Mouse (Mus musculus) myocyte (in vitro differentiated cells): ENCODE results near the gene Dtl. TPM values are rescaled to one million over a fixed set of nuclear protein-coding genes. Genes with fewer than 3 reads are reported as not detected.

Experiments
- H3K27me3 ChIP-seq: one replicate; pipeline ENCODE4 v1.6.1; 2011; ENCODE audit not compliant: control insufficient read depth, insufficient read depth, insufficient read length
- H3K36me3 ChIP-seq: one replicate; pipeline ENCODE4 v1.6.1; 2011; ENCODE audit not compliant: control insufficient read depth, insufficient read depth
- H3K4me2 ChIP-seq: one replicate; pipeline ENCODE4 v1.6.1; 2011; ENCODE audit warnings: low read depth, control low read depth
- H3K4me3 ChIP-seq: one replicate; pipeline ENCODE4 v1.5.1; 2011; ENCODE audit warnings: mild to moderate bottlenecking, control low read depth, moderate library complexity
- H3K79me2 ChIP-seq: one replicate; pipeline ENCODE4 v1.6.1; 2011; ENCODE audit not compliant: control insufficient read depth, insufficient read depth
- H3ac ChIP-seq: one replicate; pipeline ENCODE4 v1.6.1; 2011; ENCODE audit not compliant: control insufficient read depth, insufficient read length
- CEBPB ChIP-seq: IDR thresholded peaks from 2 replicates; pipeline ENCODE4 v1.6.1; 2011; ENCODE audit warnings: mild to moderate bottlenecking, moderate library complexity; ENCODE audit not compliant: poor library complexity, insufficient read depth, severe bottlenecking
- E2F4 ChIP-seq: IDR thresholded peaks from one replicate; pipeline ENCODE4 v1.6.1; 2011; ENCODE audit warnings: mild to moderate bottlenecking, control low read depth, moderate library complexity; ENCODE audit not compliant: insufficient read depth
- MAX ChIP-seq: IDR thresholded peaks from one replicate; pipeline ENCODE4 v1.6.1; 2011; ENCODE audit warnings: low read depth, mild to moderate bottlenecking, control low read depth
- MYOD1 ChIP-seq, 3 experiments: IDR thresholded peaks; one replicate each; pipeline ENCODE4 v1.6.1; 2011; ENCODE audit warnings: control low read depth in 2 of 3, low read depth in 2 of 3, mild to moderate bottlenecking in 2 of 3, moderate library complexity in 1 of 3; ENCODE audit not compliant: insufficient read length in 2 of 3, control insufficient read depth in 1 of 3
- MYOG ChIP-seq, 3 experiments: IDR thresholded peaks; one replicate each; pipeline ENCODE4 v1.6.1; 2011; ENCODE audit warnings: control low read depth in 2 of 3, low read depth in 2 of 3, mild to moderate bottlenecking in 2 of 3; ENCODE audit not compliant: insufficient read length in 2 of 3, control insufficient read depth in 1 of 3, insufficient read depth in 1 of 3
- POLR2A ChIP-seq: IDR thresholded peaks from one replicate; pipeline ENCODE4 v1.6.1; 2011; ENCODE audit warnings: low read depth, mild to moderate bottlenecking, control low read depth, moderate library complexity; ENCODE audit not compliant: insufficient read length
- POLR2AphosphoS2 ChIP-seq: IDR thresholded peaks from one replicate; pipeline ENCODE4 v1.6.1; 2011; ENCODE audit warnings: low read depth, control low read depth; ENCODE audit not compliant: insufficient read length
- REST ChIP-seq: IDR thresholded peaks from one replicate; pipeline ENCODE4 v1.6.1; 2011; ENCODE audit warnings: mild to moderate bottlenecking, control low read depth, moderate library complexity; ENCODE audit not compliant: insufficient read depth, insufficient read length
- SRF ChIP-seq: IDR thresholded peaks from one replicate; pipeline ENCODE4 v1.6.1; 2011; ENCODE audit warnings: low read depth; ENCODE audit not compliant: control insufficient read depth, insufficient read length
- TCF12 ChIP-seq: IDR thresholded peaks from one replicate; pipeline ENCODE4 v1.6.1; 2011; ENCODE audit warnings: mild to moderate bottlenecking, control low read depth; ENCODE audit not compliant: poor library complexity, insufficient read depth, severe bottlenecking
- TCF3 ChIP-seq: IDR thresholded peaks from one replicate; pipeline ENCODE4 v1.6.1; 2011; ENCODE audit warnings: low read depth, control low read depth; ENCODE audit not compliant: insufficient read length
- USF1 ChIP-seq: IDR thresholded peaks from one replicate; pipeline ENCODE4 v1.6.1; 2011; ENCODE audit warnings: low read depth, mild to moderate bottlenecking, control low read depth, moderate library complexity
- polyA plus RNA-seq: library from polyadenylated mRNA; unstranded; fragments of >200 nt; fragmentation: generic; extraction: Trizol; gene quantifications from one replicate; pipeline ENCODE4 v1.2.1, GENCODE M21; 2012; ENCODE audit warnings: missing spikeins

The Dtl gene
- polyA plus RNA-seq, 1 experiment, result 1.2 TPM

DNA sequence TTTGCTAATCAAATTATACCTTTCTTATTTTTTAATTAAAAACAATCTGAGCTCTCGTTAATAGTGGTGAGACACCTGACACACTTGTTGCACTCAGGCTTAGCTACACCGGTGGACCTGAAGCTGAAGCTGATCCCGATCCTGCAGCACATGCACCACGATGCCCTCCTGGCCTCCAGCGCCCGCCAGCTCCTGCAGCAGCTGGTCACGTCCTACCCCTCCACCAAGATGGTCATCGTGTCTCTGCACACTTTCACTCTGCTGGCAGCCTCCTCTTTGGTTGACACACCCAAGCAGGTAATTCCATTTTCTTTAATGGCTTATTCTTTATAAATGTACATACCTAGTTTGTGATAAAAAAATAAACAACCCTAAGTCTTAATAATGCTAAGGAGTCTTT is 20.7 kb upstream of the Dtl start:
- Histone ChIP-seq H3ac (no peak overlapping the region), H3K36me3 (peaks cover 38% of the 10 kb centered on the region), H3K4me3 (no peak overlapping the region), H3K79me2 (no peaks in the 10 kb centered on the region), H3K4me2 (no peak overlapping the region), H3K27me3 (no peaks in the 10 kb centered on the region)
- no peak for TF ChIP-seq E2F4
- TF ChIP-seq SRF, result no peak
- no peak for TF ChIP-seq TCF12

DNA sequence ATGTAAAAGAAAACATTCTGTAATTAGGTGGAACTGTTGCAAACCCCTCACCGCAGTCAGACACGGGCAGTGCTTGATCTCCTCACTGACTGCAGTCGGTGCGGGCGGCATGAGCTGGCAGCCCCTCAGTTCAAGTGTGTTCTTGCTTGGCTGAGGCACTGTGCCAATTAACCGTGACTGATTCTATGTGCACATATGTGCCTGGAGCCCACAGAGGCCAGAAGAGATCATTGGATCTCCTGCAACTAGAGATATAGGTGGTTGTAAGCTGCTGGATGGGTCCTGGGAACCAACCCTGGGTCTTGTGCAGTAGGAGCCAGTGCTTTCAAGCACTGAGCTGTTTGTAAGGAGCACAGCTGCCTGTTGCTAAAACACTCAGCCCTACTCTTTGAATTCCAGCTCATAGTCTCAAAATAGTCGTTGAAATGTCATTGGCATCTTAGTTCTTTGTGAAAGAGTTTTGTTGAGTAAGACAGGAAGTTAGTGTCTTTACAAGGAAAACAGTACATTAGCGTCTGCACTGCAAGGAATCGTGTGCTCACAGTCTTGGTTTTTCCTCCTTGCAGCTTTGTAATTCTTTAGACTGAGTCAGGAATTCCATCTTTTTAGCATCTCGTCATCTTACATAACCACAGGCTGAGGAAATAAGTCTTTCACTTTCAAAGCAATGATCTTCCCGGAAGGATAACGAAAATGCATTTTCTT is 16.8 kb upstream of the Dtl start:
- no peaks in the 10 kb centered on the region for H3K27me3 ChIP-seq
- H3K36me3 ChIP-seq, result peaks cover 50% of the 10 kb centered on the region
- H3K79me2 ChIP-seq, result no peaks in the 10 kb centered on the region
- no peak overlapping the region for H3K4me3 ChIP-seq
- H3ac ChIP-seq, result no peak overlapping the region
- no peak for TF ChIP-seq TCF3
- no peak for TF ChIP-seq POLR2A
- TF ChIP-seq SRF, result no peak
- TF ChIP-seq REST, result no peak
- TF ChIP-seq MYOD1 (IDR thresholded peaks at IDR 0.05; ENCODE audit: control insufficient read depth in 1 of 3, insufficient read length in 2 of 3, low read depth in 2 of 3), result no peak
- H3K4me2 ChIP-seq, result no peak overlapping the region

GRCm38 (mm10) chr1:191588749-191589148 is 13.4 kb upstream of the Dtl start:
- no peak overlapping the region for H3ac ChIP-seq
- TF ChIP-seq USF1 (no peak), POLR2A (no peak), REST (no peak), MYOG (IDR thresholded peaks at IDR 0.05; ENCODE audit: control insufficient read depth in 1 of 3, insufficient read depth in 1 of 3, insufficient read length in 2 of 3, low read depth in 2 of 3) (no peak), MYOD1 (IDR thresholded peaks at IDR 0.05; ENCODE audit: control insufficient read depth in 1 of 3, insufficient read length in 2 of 3, low read depth in 2 of 3) (no peak), E2F4 (no peak), MAX (no peak), CEBPB (no peak), POLR2AphosphoS2 (no peak), TCF12 (no peak)
- H3K79me2 ChIP-seq, result no peaks in the 10 kb centered on the region
- H3K27me3 ChIP-seq, result no peaks in the 10 kb centered on the region
- H3K4me2 ChIP-seq, result no peak overlapping the region
- H3K4me3 ChIP-seq, result no peak overlapping the region
- peaks cover 44% of the 10 kb centered on the region for H3K36me3 ChIP-seq

- no peak overlapping the region for H3K4me3 ChIP-seq
- no peak overlapping the region for H3ac ChIP-seq
- no peak for TF ChIP-seq E2F4
- no peak for TF ChIP-seq MYOG (IDR thresholded peaks at IDR 0.05; ENCODE audit: control insufficient read depth in 1 of 3, insufficient read depth in 1 of 3, insufficient read length in 2 of 3, low read depth in 2 of 3)
- no peak for TF ChIP-seq USF1
- no peak for TF ChIP-seq CEBPB
- TF ChIP-seq POLR2AphosphoS2, result no peak
- no peak for TF ChIP-seq MAX
- TF ChIP-seq TCF12, result no peak
- TF ChIP-seq POLR2A, result no peak
- no peak for TF ChIP-seq SRF
- H3K79me2 ChIP-seq, result no peaks in the 10 kb centered on the region
- H3K27me3 ChIP-seq, result no peaks in the 10 kb centered on the region
- peaks cover 33% of the 10 kb centered on the region for H3K36me3 ChIP-seq
- H3K4me2 ChIP-seq, result no peak overlapping the region
These were observed 11.7 kb upstream of the Dtl start for GRCm38 (mm10) chr1:191587062-191587461.

GRCm38 (mm10) chr1:191585704-191586103 is 10.4 kb upstream of the Dtl start:
- H3K36me3 ChIP-seq, result peaks cover 23% of the 10 kb centered on the region
- no peak overlapping the region for H3ac ChIP-seq
- H3K4me2 ChIP-seq, result no peak overlapping the region
- H3K79me2 ChIP-seq, result peaks cover 11% of the 10 kb centered on the region
- no peak for TF ChIP-seq CEBPB
- no peak for TF ChIP-seq POLR2AphosphoS2
- TF ChIP-seq E2F4, result no peak
- no peak for TF ChIP-seq TCF12
- TF ChIP-seq SRF, result no peak
- no peak for TF ChIP-seq TCF3
- no peak for TF ChIP-seq USF1
- no peak for TF ChIP-seq MAX
- TF ChIP-seq MYOG (IDR thresholded peaks at IDR 0.05; ENCODE audit: control insufficient read depth in 1 of 3, insufficient read depth in 1 of 3, insufficient read length in 2 of 3, low read depth in 2 of 3), result no peak
- TF ChIP-seq POLR2A, result no peak
- no peak for TF ChIP-seq MYOD1 (IDR thresholded peaks at IDR 0.05; ENCODE audit: control insufficient read depth in 1 of 3, insufficient read length in 2 of 3, low read depth in 2 of 3)
- TF ChIP-seq REST, result no peak
- no peaks in the 10 kb centered on the region for H3K27me3 ChIP-seq
- H3K4me3 ChIP-seq, result no peak overlapping the region

- Histone ChIP-seq H3K4me3 (no peak overlapping the region), H3ac (no peak overlapping the region), H3K4me2 (no peak overlapping the region), H3K79me2 (peaks cover 22% of the 10 kb centered on the region), H3K36me3 (peaks cover 14% of the 10 kb centered on the region), H3K27me3 (no peaks in the 10 kb centered on the region)
- no peak for TF ChIP-seq TCF12
- no peak for TF ChIP-seq POLR2AphosphoS2
- TF ChIP-seq POLR2A, result no peak
- no peak for TF ChIP-seq REST
- TF ChIP-seq MYOD1 (IDR thresholded peaks at IDR 0.05; ENCODE audit: control insufficient read depth in 1 of 3, insufficient read length in 2 of 3, low read depth in 2 of 3), result no peak
- TF ChIP-seq CEBPB, result no peak
- TF ChIP-seq SRF, result no peak
- TF ChIP-seq USF1, result no peak
- TF ChIP-seq MYOG (IDR thresholded peaks at IDR 0.05; ENCODE audit: control insufficient read depth in 1 of 3, insufficient read depth in 1 of 3, insufficient read length in 2 of 3, low read depth in 2 of 3), result no peak
- no peak for TF ChIP-seq MAX
- TF ChIP-seq E2F4, result no peak
- TF ChIP-seq TCF3, result no peak
These were observed 9.1 kb upstream of the Dtl start for GRCm38 (mm10) chr1:191584483-191584882.
